Mouse (Mus musculus) urinary bladder, postnatal 25 days (tissue): ENCODE measurements around the gene Camta1.

Experiments
- DNase-seq: peaks from one replicate; pipeline ENCODE4 v3.0.0; 2022; ENCODE audit warnings: low spot score

Gene Camta1

GRCm38 (mm10) chr4:151326971-151327686 is 534.5 kb downstream of the Camta1 start:
- no peak for DNase-seq

GRCm38 (mm10) chr4:151316428-151316827 is 545.2 kb downstream of the Camta1 start:
- no peak for DNase-seq

DNA sequence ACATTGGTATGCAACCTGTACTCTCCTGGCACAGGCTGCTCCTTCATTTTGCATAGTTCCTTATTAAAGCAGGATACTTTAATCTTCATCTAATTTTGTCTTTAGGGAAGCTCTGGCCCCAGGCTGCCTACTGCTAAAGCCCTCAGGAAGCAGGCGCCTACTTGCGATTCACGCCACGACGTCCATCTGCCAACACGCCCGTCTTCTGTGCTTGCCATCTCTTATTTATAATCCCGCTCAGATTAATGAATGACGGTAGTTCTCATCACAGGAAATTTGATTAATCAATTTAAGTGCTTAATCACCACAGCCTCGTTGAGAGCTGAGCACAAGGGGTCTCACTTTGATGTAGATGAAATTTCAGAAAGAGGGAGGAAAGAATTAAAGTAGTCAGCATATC is 546.0 kb downstream of the Camta1 start:
- DNase-seq, result no peak

GRCm38 (mm10) chr4:151310773-151311172 is 550.9 kb downstream of the Camta1 start:
- no peak for DNase-seq

DNA sequence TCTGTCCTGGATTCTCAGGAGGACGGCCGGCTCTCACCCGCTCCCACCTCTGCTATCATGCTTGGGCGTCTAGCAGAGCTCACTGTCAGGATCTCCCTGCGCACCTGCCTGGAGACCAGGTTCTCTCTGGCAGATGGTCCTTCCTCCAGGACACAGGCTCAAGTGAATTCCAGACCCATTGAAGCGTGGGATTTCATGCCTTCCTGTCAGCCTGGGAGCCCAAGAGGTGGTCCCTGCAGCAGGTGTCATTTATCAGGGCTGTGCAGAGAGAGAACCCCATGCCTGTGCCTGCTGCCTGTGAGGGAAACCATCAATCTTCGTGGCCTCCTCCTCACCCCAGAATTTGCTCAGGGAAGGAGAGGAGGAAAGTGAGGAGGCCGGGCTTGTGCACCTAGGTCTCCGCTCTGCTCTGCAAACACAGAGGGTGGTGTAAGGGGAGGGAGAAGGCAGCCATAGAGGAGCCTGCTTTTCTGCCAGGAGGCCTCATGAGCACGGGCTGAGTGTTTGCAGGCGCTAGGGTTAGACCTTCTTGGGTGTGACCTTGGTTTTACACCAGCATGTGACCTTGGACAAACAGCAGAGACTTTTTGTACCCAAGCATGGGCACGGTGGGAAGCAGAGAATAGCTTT is 551.5 kb downstream of the Camta1 start:
- DNase-seq, result no peak

- DNase-seq, result peak; percentile 13
These were observed 554.8 kb downstream of the Camta1 start for GRCm38 (mm10) chr4:151306890-151307289.

DNA sequence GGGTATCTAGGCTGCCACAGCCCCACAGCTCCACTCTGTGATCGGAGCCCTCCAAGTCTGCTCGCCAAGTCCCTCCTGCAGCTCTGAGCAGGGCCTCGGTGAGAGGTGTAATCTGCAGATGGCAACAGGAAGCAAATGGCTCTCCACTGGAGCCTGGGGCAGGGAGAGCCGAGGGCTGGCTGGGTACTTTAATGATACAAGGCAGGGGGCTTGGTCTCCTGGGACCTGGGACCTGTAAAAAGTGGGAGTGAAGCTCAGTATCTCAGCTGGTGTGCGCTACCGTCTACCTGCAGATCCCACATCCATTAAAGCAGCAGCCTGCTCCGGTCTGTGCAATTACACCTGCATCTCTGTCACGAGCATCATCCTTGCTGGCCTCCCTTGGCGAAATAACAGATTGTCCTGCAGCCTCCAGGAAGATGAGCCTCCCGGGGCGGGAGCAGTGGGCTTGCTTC is 555.3 kb downstream of the Camta1 start:
- no peak for DNase-seq

- DNase-seq, result no peak
These were observed 555.9 kb downstream of the Camta1 start for GRCm38 (mm10) chr4:151305761-151306160.

- no peak for DNase-seq
These were observed 557.7 kb downstream of the Camta1 start for GRCm38 (mm10) chr4:151303931-151304330.

GRCm38 (mm10) chr4:151303436-151303835 is 558.2 kb downstream of the Camta1 start:
- no peak for DNase-seq

DNA sequence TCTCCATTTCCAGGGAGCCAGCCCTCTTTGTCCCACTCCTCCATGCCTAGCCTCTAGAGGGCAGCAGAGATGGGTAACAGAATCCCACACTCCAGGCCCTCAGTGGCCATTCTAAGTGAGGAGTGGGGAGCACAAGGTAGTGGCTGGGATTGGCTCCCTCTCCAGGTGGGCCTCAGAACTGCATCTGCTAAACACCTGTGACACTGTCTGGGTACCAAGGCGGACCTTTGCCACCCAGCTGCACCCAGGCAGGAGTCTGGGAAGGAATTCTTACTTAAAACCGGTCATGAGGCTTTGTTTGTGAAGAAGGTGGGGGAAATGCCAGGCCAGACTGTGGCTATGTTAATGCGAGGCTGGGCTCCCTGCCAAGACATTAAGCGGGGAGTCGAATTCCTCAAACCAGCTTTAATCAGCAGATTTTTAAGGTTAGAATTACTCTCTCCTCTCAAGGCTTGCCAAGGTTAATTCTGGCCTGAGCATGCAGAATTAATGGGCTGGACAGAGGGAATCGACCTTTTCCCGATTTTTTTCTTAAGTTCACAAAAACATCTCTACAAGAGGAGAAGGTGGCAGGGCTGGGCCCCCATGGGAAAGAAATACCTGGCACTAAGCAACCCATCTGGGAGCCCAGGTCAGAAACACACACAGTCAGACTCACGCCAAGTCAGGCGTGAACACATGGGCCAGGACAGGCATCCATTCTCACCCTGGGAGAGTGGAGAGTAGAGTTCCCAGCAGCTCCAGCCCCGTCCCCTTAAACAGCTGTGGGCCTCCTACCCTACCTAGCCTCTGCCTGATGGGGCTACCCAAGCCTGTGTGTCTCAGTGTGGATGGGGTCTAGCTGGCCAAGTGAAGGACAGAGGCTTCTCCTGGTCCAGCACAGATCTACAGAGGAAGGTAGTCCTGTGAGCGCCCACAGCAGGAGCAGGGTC is 559.2 kb downstream of the Camta1 start:
- DNase-seq, result peak; percentile 13

GRCm38 (mm10) chr4:151301337-151301736 is 560.3 kb downstream of the Camta1 start:
- no peak for DNase-seq

- DNase-seq, result no peak
These were observed 561.0 kb downstream of the Camta1 start for GRCm38 (mm10) chr4:151300706-151301105.

- no peak for DNase-seq
These were observed 566.0 kb downstream of the Camta1 start for GRCm38 (mm10) chr4:151295515-151296203.

DNA sequence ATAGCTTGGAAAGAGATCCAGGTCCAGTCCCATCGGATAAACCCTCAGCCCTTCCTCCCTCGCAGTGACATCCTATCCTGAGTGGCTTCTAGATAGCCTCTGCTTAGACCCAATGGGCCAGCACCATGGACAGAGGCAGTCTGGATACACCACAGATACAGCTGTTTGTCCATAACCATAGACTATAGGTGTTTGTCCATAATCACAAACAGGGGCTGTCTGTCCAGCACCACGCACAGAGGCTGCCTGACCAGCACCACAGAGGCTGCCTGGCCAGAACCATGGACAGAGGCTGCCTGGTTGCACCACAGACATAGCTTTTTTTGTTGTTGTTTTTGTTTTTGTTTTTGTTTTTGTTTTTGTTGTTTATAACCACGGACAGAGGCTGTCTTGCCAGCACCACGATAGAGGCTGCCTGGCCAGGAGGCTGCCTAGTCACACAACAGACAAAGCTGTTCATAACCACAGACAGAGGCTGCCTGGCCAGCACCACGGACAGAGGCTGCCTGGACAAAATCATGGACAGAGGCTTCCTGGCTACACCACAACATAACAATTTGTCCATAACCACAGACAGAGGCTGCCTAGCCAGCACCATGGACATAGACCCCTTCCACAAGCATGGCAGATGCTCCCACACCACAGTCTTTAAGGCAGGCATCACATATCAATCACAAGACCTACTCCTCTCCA is 572.6 kb downstream of the Camta1 start:
- DNase-seq, result peak; percentile 39

GRCm38 (mm10) chr4:151285905-151286445 is 575.7 kb downstream of the Camta1 start:
- no peak for DNase-seq

- no peak for DNase-seq
These were observed 576.2 kb downstream of the Camta1 start for GRCm38 (mm10) chr4:151285432-151285831.

DNA sequence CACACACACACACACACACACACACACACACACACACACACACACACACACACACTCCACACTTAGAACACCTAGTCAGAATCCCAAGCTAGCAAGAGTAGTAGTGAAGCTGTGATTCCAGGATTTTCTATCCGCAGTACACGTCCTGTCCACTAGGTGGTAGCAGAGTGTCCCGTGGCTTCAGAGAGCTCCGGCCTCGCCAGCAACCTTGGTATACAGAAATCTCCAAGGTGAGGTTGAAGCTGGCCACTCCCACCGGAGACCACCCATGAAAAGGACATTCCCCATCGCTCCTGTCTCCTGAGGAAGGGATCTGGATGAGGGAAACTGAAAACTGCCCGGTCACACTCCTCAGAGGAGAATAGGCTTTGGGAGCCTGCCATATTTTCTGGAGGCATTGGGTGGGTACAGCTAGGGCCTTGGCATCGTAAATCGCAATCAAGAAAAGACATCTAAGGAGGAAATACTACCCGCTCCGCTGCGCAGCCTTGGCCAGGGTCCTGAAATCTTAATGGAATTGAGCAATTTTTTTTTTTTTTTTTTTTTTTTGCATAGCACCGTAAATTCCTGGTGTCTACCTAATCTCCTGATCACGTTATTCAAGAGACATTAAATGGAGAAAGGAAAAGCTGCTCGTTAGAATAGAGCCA is 578.5 kb downstream of the Camta1 start:
- peak; percentile 51 for DNase-seq

DNA sequence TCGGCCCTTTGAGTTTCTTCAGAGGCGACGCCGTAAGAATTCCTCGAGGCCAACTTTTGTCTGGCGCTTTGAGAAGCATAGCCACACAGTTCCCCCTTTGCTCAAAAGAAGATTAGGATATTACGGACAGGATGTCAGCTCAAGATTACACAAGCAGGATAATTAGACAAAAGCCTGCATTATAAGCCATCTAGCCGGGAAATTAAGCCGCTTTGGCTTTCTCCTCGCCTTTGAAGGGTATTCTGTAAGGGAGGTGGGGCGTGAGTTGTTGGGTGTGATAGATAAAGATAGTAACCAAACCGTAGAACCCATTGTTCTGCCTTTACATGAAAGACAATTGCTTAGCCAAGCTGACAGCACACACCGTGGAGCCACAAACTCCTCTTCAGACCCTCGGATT is 579.6 kb downstream of the Camta1 start:
- no peak for DNase-seq

GRCm38 (mm10) chr4:151275292-151275691 is 586.4 kb downstream of the Camta1 start:
- peak; percentile 14 for DNase-seq
